Mouse (Mus musculus): ENCODE measurements around the gene Fryl. TPM values are rescaled to one million over a fixed set of nuclear protein-coding genes. Genes with fewer than 3 reads are reported as not detected.

Gene Fryl
- polyA plus RNA-seq, 1 experiment = 107 TPM

DNA sequence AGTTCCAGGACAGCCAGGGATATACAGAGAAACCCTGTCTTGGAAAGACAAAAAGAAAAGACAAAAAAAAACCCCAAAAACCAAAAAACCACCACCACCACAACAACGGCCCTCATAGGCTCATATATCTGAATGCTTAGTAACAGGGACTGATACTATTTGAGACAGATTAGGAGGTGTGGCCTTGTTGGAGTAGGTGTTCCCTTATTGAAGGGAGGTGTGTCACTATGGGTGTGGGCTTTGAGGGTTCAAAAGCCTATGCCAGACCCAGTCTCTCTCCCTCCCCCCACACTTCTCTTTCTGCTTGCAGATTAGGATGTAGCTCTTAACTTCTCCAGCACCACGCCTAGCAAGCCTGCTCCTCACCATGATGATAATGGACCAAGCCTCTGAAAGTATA lies 114.7 kb downstream of the Fryl start:
- Histone ChIP-seq H3K4me1 (replicated peaks; ENCODE audit: control insufficient read depth, insufficient read depth, low read length) (peaks cover 4% of the 10 kb centered on the region; the same call in 1 of the 2 replicates), H3K4me3 (ENCODE audit: control insufficient read depth, insufficient read depth, low read length) (no peak overlapping the region), H3K27ac (ENCODE audit: control insufficient read depth, insufficient read depth, low read length) (no peak overlapping the region), H3K36me3 (ENCODE audit: control insufficient read depth, insufficient read depth, low read length) (peaks cover 16% of the 10 kb centered on the region), H3K27me3 (ENCODE audit: control insufficient read depth, insufficient read depth, low read length) (no peaks in the 10 kb centered on the region)
- DNase-seq = no peak
- WGBS = 81% methylated on average over 2 of the region's 2 CpGs
- TF ChIP-seq CTCF (IDR thresholded peaks at IDR 0.05; ENCODE audit: borderline replicate concordance, control insufficient read depth, extremely low read depth, insufficient read depth, low read length, poor library complexity) (no peak), POLR2A (IDR thresholded peaks at IDR 0.05; ENCODE audit: control insufficient read depth, extremely low read depth, insufficient read depth, low read length, poor library complexity) (no peak)

DNA sequence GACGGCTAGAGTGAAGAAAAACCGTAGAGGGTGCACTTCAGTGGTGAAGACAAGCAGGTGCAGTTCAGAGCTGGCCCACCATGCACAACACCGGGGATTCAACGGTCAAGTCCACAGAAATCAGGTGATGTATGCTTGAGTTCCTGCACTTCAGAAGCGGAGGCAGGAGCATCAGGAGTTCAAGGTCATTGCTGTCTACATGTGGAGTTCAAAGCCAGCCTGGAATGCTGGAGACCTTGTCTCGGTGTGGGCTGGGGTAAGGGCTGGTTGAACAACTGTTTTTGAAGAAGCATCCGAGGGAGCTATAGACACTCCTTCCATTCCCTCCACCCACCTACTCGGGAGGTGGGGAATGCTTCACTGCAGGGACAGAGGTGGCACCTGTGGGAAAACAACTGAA lies 115.3 kb downstream of the Fryl start:
- Histone ChIP-seq H3K4me3 (ENCODE audit: control insufficient read depth, insufficient read depth, low read length) (no peak overlapping the region), H3K27me3 (ENCODE audit: control insufficient read depth, insufficient read depth, low read length) (no peaks in the 10 kb centered on the region), H3K36me3 (ENCODE audit: control insufficient read depth, insufficient read depth, low read length) (peaks cover 14% of the 10 kb centered on the region), H3K27ac (ENCODE audit: control insufficient read depth, insufficient read depth, low read length) (no peak overlapping the region), H3K4me1 (replicated peaks; ENCODE audit: control insufficient read depth, insufficient read depth, low read length) (peaks cover 4% of the 10 kb centered on the region; the same call in 1 of the 2 replicates)
- 98% methylated on average over 8 of the region's 8 CpGs for WGBS
- TF ChIP-seq CTCF (IDR thresholded peaks at IDR 0.05; ENCODE audit: borderline replicate concordance, control insufficient read depth, extremely low read depth, insufficient read depth, low read length, poor library complexity) (no peak), POLR2A (IDR thresholded peaks at IDR 0.05; ENCODE audit: control insufficient read depth, extremely low read depth, insufficient read depth, low read length, poor library complexity) (no peak)
- DNase-seq = no peak

DNA sequence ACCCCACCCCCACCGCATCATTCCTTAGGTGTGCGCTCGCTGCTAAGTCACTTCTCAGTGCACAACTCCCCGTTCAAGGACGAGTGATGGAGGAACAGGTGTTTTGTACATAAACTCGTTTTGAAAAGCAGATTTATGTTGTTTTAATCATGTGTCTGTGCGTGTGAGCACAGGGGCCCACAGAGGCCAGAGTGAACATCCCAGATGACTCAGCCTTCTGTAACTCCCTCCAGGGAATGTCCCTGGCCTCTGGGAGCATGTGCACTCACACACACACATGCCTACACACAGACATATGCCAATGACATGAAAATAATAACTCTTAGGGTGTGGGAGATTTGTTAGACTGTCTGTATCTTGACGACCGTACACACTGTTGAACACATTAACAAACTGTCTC lies 118.9 kb downstream of the Fryl start:
- no peak overlapping the region for H3K4me3 ChIP-seq (ENCODE audit: control insufficient read depth, insufficient read depth, low read length)
- H3K27me3 ChIP-seq (ENCODE audit: control insufficient read depth, insufficient read depth, low read length) = no peaks in the 10 kb centered on the region
- WGBS = 91% methylated on average over 9 of the region's 9 CpGs
- no peak for DNase-seq
- H3K36me3 ChIP-seq (ENCODE audit: control insufficient read depth, insufficient read depth, low read length) = peaks cover 8% of the 10 kb centered on the region
- TF ChIP-seq POLR2A (IDR thresholded peaks at IDR 0.05; ENCODE audit: control insufficient read depth, extremely low read depth, insufficient read depth, low read length, poor library complexity) (no peak), CTCF (IDR thresholded peaks at IDR 0.05; ENCODE audit: borderline replicate concordance, control insufficient read depth, extremely low read depth, insufficient read depth, low read length, poor library complexity) (no peak)
- H3K4me1 ChIP-seq (replicated peaks; ENCODE audit: control insufficient read depth, insufficient read depth, low read length) = no peaks in the 10 kb centered on the region
- H3K27ac ChIP-seq (ENCODE audit: control insufficient read depth, insufficient read depth, low read length) = no peak overlapping the region

DNA sequence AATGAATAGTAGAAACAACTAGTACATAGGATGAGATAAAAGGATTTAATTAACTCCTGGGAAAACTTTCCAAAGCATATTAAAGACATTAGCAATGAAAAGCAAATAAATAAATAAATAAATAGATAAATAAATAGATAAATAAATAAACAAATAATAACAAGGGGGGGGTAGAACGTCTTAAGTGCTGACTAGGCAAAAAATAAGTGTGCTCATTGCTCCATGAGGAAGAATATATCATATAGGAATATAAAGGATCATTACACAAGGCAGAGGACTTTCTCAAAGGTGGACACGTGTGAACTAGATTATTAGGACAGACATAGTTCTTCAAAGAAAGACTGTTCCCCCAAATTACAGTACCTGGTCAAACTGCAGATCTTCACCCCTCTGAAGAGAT lies 120.5 kb downstream of the Fryl start:
- Histone ChIP-seq H3K4me1 (replicated peaks; ENCODE audit: control insufficient read depth, insufficient read depth, low read length) (no peaks in the 10 kb centered on the region), H3K27ac (ENCODE audit: control insufficient read depth, insufficient read depth, low read length) (no peak overlapping the region), H3K27me3 (ENCODE audit: control insufficient read depth, insufficient read depth, low read length) (no peaks in the 10 kb centered on the region), H3K36me3 (ENCODE audit: control insufficient read depth, insufficient read depth, low read length) (peaks cover 11% of the 10 kb centered on the region), H3K4me3 (ENCODE audit: control insufficient read depth, insufficient read depth, low read length) (no peak overlapping the region)
- 92% methylated on average over 2 of the region's 2 CpGs for WGBS
- TF ChIP-seq CTCF (IDR thresholded peaks at IDR 0.05; ENCODE audit: borderline replicate concordance, control insufficient read depth, extremely low read depth, insufficient read depth, low read length, poor library complexity) (no peak), POLR2A (IDR thresholded peaks at IDR 0.05; ENCODE audit: control insufficient read depth, extremely low read depth, insufficient read depth, low read length, poor library complexity) (no peak)
- no peak for DNase-seq

DNA sequence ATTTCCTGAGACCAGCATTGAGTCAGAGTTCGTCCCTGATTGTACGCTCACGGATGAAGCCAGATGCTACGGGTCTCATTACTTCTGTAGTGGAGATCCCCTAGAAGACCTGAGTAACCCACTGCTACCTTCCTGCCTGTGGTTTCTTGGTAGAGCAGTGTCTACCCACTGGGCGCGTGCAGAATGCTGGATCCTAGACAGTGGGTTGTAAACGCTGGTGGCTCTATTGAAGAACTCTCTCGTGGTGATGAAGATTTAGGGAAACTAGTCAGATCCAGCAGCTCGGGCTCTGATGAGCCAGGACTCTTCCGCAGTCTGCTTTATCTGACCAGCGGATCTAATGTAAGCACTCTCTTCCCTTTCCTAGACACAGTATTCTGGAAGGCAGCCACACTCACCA lies 121.3 kb downstream of the Fryl start:
- Histone ChIP-seq H3K27me3 (ENCODE audit: control insufficient read depth, insufficient read depth, low read length) (no peaks in the 10 kb centered on the region), H3K4me3 (ENCODE audit: control insufficient read depth, insufficient read depth, low read length) (no peak overlapping the region), H3K27ac (ENCODE audit: control insufficient read depth, insufficient read depth, low read length) (no peak overlapping the region), H3K4me1 (replicated peaks; ENCODE audit: control insufficient read depth, insufficient read depth, low read length) (no peaks in the 10 kb centered on the region), H3K36me3 (ENCODE audit: control insufficient read depth, insufficient read depth, low read length) (peaks cover 9% of the 10 kb centered on the region)
- no peak for TF ChIP-seq POLR2A (IDR thresholded peaks at IDR 0.05; ENCODE audit: control insufficient read depth, extremely low read depth, insufficient read depth, low read length, poor library complexity)
- TF ChIP-seq CTCF (IDR thresholded peaks at IDR 0.05; ENCODE audit: borderline replicate concordance, control insufficient read depth, extremely low read depth, insufficient read depth, low read length, poor library complexity) = no peak
- no peak for DNase-seq
- 68% methylated on average over 11 of the region's 11 CpGs for WGBS

DNA sequence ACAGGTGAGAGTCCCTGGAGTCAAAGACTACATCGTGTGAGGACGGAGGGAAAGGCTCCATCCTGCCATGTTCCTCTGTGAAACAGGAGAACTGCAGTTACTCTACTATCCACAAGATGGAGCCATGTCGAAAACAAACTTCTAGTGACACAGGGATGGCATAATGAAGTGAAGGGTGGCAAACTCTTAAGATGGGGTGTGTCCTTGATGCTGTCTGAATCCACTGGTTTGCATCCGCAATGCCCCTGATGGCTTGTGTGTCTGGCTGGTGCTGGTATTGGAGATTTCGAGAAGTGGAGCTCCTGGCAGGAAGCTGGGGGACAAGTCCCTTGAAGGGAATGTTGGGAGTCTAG lies 122.6 kb downstream of the Fryl start:
- Histone ChIP-seq H3K4me3 (ENCODE audit: control insufficient read depth, insufficient read depth, low read length) (no peak overlapping the region), H3K27me3 (ENCODE audit: control insufficient read depth, insufficient read depth, low read length) (no peaks in the 10 kb centered on the region), H3K27ac (ENCODE audit: control insufficient read depth, insufficient read depth, low read length) (no peak overlapping the region), H3K4me1 (replicated peaks; ENCODE audit: control insufficient read depth, insufficient read depth, low read length) (no peaks in the 10 kb centered on the region), H3K36me3 (ENCODE audit: control insufficient read depth, insufficient read depth, low read length) (peaks cover 15% of the 10 kb centered on the region)
- no peak for TF ChIP-seq POLR2A (IDR thresholded peaks at IDR 0.05; ENCODE audit: control insufficient read depth, extremely low read depth, insufficient read depth, low read length, poor library complexity)
- no peak for TF ChIP-seq CTCF (IDR thresholded peaks at IDR 0.05; ENCODE audit: borderline replicate concordance, control insufficient read depth, extremely low read depth, insufficient read depth, low read length, poor library complexity)
- 58% methylated on average over 5 of the region's 5 CpGs for WGBS
- peak; percentile 57 for DNase-seq
